Mouse (Mus musculus): ENCODE measurements around the gene Tmem135. TPM values are rescaled to one million over a fixed set of nuclear protein-coding genes. Genes with fewer than 3 reads are reported as not detected.
"Not testable (repeated sequence)": the region's sequence is repeated elsewhere in the genome, so short reads cannot be mapped to it uniquely, and the experiment has no call there.

Gene Tmem135
- polyA plus RNA-seq, 1 experiment, result 8.2 TPM

DNA sequence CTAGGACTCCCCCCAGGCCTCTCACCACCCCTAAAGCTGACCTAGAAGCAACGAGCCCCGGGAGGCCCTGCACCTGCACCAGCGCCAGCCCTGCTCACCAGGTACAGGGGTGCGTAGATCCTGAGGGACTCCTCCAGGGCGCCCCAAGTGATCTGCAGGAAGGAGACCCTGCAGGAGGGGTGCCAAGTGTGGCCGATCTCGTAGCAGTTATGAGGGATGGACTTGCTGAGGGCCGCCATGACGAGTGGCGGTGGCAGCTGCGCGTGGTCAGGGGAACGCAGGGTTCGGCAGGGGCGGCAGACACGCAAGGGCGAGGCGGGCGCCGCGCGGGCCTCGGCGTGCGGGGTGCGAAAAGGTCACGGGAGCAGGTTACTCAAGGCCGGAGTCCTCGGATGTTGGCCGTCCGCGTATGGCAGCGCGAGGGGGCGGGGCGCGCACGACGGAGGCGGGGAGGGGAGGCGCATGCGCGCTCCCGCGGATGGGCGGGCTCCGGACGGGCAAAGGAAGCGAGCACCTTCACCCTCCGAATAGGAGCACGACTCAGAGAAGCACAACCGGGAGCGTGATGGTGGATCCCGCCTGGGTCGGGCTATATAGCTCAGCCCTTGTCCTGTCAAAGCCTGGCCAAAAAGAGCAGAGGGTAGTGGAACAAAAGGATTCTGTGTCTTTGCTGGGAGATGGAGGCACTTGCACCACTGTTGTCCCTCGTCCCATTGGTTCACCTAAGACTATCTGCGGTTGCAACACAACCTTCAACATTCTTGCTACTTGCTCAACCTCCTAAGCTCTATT is 65.5 kb downstream of the Tmem135 start:
- peak overlapping the region; percentile 79 for H3K27ac ChIP-seq (ENCODE audit: control insufficient read depth, insufficient read depth, low read depth, low read length, poor library complexity)
- WGBS, result under 1% methylated on average over 57 of the region's 57 CpGs

DNA sequence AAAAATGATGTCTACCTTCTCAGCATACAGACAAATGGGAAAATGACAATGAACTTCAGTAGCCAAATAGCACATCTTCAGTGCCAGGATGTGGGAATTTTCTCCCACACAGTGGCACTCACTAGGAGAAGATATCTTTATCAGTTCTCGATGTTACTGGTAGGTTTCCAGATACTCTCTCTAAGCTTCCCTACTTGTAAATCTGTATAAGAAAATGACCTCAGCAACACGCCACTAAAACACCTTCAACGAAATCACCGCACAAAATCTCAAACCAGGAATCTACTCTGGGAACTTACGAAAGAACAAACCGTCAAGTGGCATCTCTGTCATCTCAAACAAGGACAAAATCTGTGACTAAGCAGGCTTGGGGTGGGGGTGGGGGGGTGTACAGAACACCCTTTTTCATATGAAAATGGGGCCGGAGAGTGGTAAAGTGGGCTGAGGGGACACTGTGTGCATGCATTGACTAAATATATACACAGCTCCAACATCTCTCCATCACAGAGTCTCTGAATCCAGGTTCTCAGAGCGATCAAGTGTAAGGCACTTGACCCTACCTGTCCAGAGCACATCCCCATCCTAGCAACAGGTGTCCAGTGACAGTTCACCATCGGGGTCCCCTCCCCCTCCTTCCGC is 66.2 kb downstream of the Tmem135 start:
- Histone ChIP-seq H3K27ac (ENCODE audit: control insufficient read depth, insufficient read depth, low read depth, low read length, poor library complexity) (peak overlapping the region; percentile 79; the same call in 1 of the 2 replicates), H3K4me3 (replicated peaks; ENCODE audit: control insufficient read depth, low read depth, low read length) (peak overlapping the region; percentile 98), H3K4me1 (ENCODE audit: control insufficient read depth, insufficient read depth, low read length) (peaks cover 3% of the 10 kb centered on the region)
- TF ChIP-seq POLR2A (IDR thresholded peaks at IDR 0.05; ENCODE audit: borderline replicate concordance, control insufficient read depth, low read depth, low read length) (no peak), CTCF (IDR thresholded peaks at IDR 0.05; ENCODE audit: control insufficient read depth, insufficient read depth, low read length) (no peak)
- WGBS, result 11% methylated on average over 10 of the region's 10 CpGs

More for the DNA sequence above, 65.5 kb downstream of the Tmem135 start:
- peaks cover 3% of the 10 kb centered on the region for H3K4me1 ChIP-seq (ENCODE audit: control insufficient read depth, insufficient read depth, low read length)
- H3K4me3 ChIP-seq (replicated peaks; ENCODE audit: control insufficient read depth, low read depth, low read length), result peak overlapping the region; percentile 98
- TF ChIP-seq CTCF (IDR thresholded peaks at IDR 0.05; ENCODE audit: control insufficient read depth, insufficient read depth, low read length), result no peak
- TF ChIP-seq POLR2A (IDR thresholded peaks at IDR 0.05; ENCODE audit: borderline replicate concordance, control insufficient read depth, low read depth, low read length), result 0 out of 2 replicates have a peak, but pooled peaks have one; percentile 46

DNA sequence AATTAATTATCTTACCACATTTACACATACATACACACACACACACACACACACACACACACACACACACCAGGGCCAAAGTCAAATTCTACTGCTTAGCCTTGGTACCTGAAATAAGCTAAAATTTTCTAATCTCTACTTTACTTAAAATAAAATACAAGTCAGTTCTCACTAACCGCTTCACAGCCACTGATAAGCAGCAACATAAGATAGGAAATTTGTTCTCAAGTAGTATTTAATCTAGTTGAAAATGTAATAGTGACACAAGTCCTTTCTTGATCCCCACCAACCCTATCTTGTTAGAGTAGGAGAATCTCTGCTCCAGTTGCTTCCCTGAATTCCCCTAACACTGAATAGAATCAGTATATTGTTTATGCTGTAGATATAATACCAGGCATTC is 67.6 kb downstream of the Tmem135 start:
- H3K4me3 ChIP-seq (replicated peaks; ENCODE audit: control insufficient read depth, low read depth, low read length), result no peak overlapping the region
- TF ChIP-seq CTCF (IDR thresholded peaks at IDR 0.05; ENCODE audit: control insufficient read depth, insufficient read depth, low read length) (no peak), POLR2A (IDR thresholded peaks at IDR 0.05; ENCODE audit: borderline replicate concordance, control insufficient read depth, low read depth, low read length) (no peak)
- H3K4me1 ChIP-seq (ENCODE audit: control insufficient read depth, insufficient read depth, low read length), result peaks cover 2% of the 10 kb centered on the region
- 59% methylated on average over 1 of the region's 1 CpGs for WGBS
- no peak overlapping the region for H3K27ac ChIP-seq (ENCODE audit: control insufficient read depth, insufficient read depth, low read depth, low read length, poor library complexity)

DNA sequence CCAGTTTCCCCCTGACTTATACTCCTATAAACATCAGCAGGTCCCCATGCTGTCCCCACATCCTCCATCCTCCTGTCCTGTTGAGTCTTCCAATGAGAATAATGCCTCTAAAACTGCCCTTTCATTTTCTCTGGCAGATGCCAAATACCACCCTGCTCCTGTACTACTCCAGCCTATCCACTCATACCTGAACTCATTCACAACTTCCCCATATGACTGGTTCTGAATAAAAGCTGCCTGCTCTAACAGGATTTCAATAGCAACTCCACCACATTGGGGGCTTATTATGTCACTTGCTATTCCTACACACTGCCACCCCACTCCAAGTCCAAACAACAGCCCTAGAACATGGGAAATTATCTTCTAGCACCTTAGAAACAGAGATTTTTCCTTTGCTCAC is 68.7 kb downstream of the Tmem135 start:
- TF ChIP-seq CTCF (IDR thresholded peaks at IDR 0.05; ENCODE audit: control insufficient read depth, insufficient read depth, low read length) (no peak), POLR2A (IDR thresholded peaks at IDR 0.05; ENCODE audit: borderline replicate concordance, control insufficient read depth, low read depth, low read length) (no peak)
- H3K4me3 ChIP-seq (replicated peaks; ENCODE audit: control insufficient read depth, low read depth, low read length), result no peak overlapping the region
- H3K4me1 ChIP-seq (ENCODE audit: control insufficient read depth, insufficient read depth, low read length), result peaks cover 2% of the 10 kb centered on the region
- H3K27ac ChIP-seq (ENCODE audit: control insufficient read depth, insufficient read depth, low read depth, low read length, poor library complexity), result no peak overlapping the region

DNA sequence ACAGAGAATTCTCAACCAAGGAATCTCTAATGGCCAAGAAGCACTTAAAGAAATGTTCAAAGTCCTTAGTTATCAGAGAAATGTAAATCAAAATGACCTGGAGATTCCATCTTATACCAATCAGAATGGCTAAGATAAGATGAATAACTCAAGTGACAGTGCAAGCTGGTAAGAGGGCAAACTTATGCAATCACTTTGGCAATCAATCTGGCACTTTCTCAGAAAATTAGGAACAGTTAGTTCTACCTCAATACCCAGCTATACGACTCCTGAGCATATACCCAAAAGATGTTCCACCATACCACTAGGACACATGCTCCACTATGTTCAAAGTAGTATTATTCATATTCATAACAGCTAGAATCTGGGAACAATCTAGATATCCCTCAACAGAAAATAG is 74.1 kb downstream of the Tmem135 start:
- TF ChIP-seq POLR2A (IDR thresholded peaks at IDR 0.05; ENCODE audit: borderline replicate concordance, control insufficient read depth, low read depth, low read length), result no peak
- no peak for TF ChIP-seq CTCF (IDR thresholded peaks at IDR 0.05; ENCODE audit: control insufficient read depth, insufficient read depth, low read length)
- H3K4me1 ChIP-seq (ENCODE audit: control insufficient read depth, insufficient read depth, low read length), result no peaks in the 10 kb centered on the region
- WGBS, result 53% methylated on average over 1 of the region's 1 CpGs
- no peak overlapping the region for H3K27ac ChIP-seq (ENCODE audit: control insufficient read depth, insufficient read depth, low read depth, low read length, poor library complexity)
- H3K4me3 ChIP-seq (replicated peaks; ENCODE audit: control insufficient read depth, low read depth, low read length), result no peak overlapping the region

DNA sequence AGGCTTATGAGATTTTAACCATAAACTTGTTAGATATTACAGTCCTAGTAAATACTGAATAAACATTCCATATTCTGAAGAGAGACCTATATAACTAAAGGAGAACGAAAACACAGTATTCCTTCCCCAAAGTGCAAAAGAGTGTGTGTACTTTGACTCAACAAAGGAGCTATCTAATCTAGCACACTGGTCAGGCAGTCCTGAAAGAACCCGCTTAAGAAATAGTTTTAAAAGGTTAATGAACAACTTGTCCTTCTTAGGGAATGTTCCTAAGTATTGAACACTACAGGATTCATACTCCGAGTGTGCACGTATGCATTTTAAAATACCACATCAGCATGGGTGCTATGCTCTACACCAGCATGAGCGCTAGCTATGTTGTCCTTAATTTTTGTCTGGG is 76.3 kb downstream of the Tmem135 start:
- WGBS, result 80% methylated on average over 5 of the region's 5 CpGs
- Histone ChIP-seq H3K4me1 (ENCODE audit: control insufficient read depth, insufficient read depth, low read length) (no peaks in the 10 kb centered on the region), H3K27ac (ENCODE audit: control insufficient read depth, insufficient read depth, low read depth, low read length, poor library complexity) (no peak overlapping the region), H3K4me3 (replicated peaks; ENCODE audit: control insufficient read depth, low read depth, low read length) (no peak overlapping the region)
- no peak for TF ChIP-seq CTCF (IDR thresholded peaks at IDR 0.05; ENCODE audit: control insufficient read depth, insufficient read depth, low read length)
- TF ChIP-seq POLR2A (IDR thresholded peaks at IDR 0.05; ENCODE audit: borderline replicate concordance, control insufficient read depth, low read depth, low read length), result no peak

DNA sequence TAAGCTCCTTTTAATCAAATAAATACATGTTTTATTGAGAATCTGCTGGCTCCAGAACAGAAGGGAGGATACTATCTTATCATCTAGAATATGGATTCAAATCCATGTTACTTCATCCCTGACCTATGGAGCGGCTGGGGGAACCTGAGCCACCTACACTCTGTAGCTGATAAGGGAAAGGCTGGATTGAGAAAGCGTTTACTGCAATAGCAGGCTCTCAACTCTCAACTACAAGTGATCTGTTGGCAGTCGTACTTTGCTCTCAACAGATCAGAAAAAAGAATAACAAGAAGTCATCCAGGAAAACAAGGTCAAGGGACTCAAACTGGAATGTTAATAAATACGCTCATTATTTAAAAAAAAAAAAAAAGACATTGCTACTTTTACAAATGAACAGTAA is 77.3 kb downstream of the Tmem135 start:
- Histone ChIP-seq H3K4me3 (replicated peaks; ENCODE audit: control insufficient read depth, low read depth, low read length) (no peak overlapping the region), H3K4me1 (ENCODE audit: control insufficient read depth, insufficient read depth, low read length) (no peaks in the 10 kb centered on the region), H3K27ac (ENCODE audit: control insufficient read depth, insufficient read depth, low read depth, low read length, poor library complexity) (no peak overlapping the region)
- no peak for TF ChIP-seq POLR2A (IDR thresholded peaks at IDR 0.05; ENCODE audit: borderline replicate concordance, control insufficient read depth, low read depth, low read length)
- no peak for TF ChIP-seq CTCF (IDR thresholded peaks at IDR 0.05; ENCODE audit: control insufficient read depth, insufficient read depth, low read length)
- WGBS, result 62% methylated on average over 4 of the region's 4 CpGs

DNA sequence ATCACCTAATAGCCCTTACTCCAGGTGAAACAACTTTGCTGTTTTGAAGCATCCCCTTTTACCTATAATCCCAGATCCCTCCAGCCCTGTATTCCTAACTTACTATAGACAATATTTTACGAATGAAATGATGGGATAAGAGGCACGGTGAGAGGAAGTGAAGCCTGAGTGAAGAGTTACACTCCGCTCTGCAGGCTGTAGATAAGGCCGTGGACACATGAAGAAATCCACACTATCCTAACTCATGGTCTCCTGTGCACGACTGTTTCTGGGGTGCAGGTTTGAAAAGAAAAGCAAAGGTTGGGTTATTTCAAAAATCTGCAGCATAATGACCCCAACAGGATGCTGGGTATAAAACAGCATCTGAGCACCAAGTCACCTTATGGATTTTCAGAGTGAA is 77.8 kb downstream of the Tmem135 start:
- WGBS, result 39% methylated on average over 5 of the region's 5 CpGs

DNA sequence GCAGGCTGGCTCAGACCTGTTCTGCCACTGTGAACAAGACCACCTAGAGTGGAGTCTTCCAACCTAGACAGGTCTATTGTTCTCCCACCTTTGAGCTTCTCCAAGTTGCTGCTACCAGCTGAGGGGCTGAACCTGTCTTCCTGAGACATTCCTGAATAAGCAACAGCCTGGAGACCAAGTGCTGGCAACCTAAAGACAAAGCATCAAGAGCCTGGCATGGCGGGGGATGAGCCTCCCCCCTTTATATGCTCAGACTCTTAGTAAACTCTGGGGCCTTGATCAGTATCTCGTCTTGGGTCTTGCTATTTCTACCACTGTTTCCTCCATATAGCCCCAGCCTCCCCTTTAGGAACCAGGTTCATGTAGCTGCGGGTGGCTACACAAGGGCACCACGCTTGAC is 81.3 kb downstream of the Tmem135 start:
- WGBS, result 82% methylated on average over 4 of the region's 4 CpGs
- H3K4me1 ChIP-seq (ENCODE audit: control insufficient read depth, insufficient read depth, low read length); H3K4me3 ChIP-seq (replicated peaks; ENCODE audit: control insufficient read depth, low read depth, low read length); H3K27ac ChIP-seq (ENCODE audit: control insufficient read depth, insufficient read depth, low read depth, low read length, poor library complexity): not testable (repeated sequence)

More for the DNA sequence above, 77.8 kb downstream of the Tmem135 start:
- TF ChIP-seq CTCF (IDR thresholded peaks at IDR 0.05; ENCODE audit: control insufficient read depth, insufficient read depth, low read length) (no peak), POLR2A (IDR thresholded peaks at IDR 0.05; ENCODE audit: borderline replicate concordance, control insufficient read depth, low read depth, low read length) (no peak)
- H3K27ac ChIP-seq (ENCODE audit: control insufficient read depth, insufficient read depth, low read depth, low read length, poor library complexity), result no peak overlapping the region
- no peaks in the 10 kb centered on the region for H3K4me1 ChIP-seq (ENCODE audit: control insufficient read depth, insufficient read depth, low read length)
- no peak overlapping the region for H3K4me3 ChIP-seq (replicated peaks; ENCODE audit: control insufficient read depth, low read depth, low read length)

Data from bone marrow, adult 2 months (tissue).